Mouse (Mus musculus) urinary bladder, postnatal 36 days (tissue): ENCODE measurements around the gene Psg22.
A peak's percentile ranks its signal among the peaks of the same experiment; 100 is the strongest.
"Not testable (repeated sequence)": the region's sequence is repeated elsewhere in the genome, so short reads cannot be mapped to it uniquely, and the experiment has no call there.

Experiments used
- DNase-seq, 2 experiments: peaks; one replicate each; pipeline ENCODE4 v3.0.0; 2022; ENCODE audit warnings: low spot score in 2 of 2, mixed read lengths in 1 of 2

Psg22 gene

GRCm38 (mm10) chr7:18717790-18718189, at the start of gene Psg22:
TSS of gene Psg22 (plus strand) at chr7:18718090.
- no peak for DNase-seq

GRCm38 (mm10) chr7:18679772-18680171, 38.1 kb upstream of the Psg22 start:
- DNase-seq, result no peak

GRCm38 (mm10) chr7:18685586-18685985, 32.3 kb upstream of the Psg22 start:
- no peak for DNase-seq

GRCm38 (mm10) chr7:18686085-18686484, 31.8 kb upstream of the Psg22 start, which contains the start of gene Psg20:
TSS of gene Psg20 (minus strand) at chr7:18686185.
- no peak for DNase-seq

- DNase-seq, result not testable (repeated sequence)
Observed at GRCm38 (mm10) chr7:18710331-18710730, 7.6 kb upstream of the Psg22 start.

GRCm38 (mm10) chr7:18710846-18711245, 7.0 kb upstream of the Psg22 start:
- no peak for DNase-seq

GRCm38 (mm10) chr7:18715546-18715945, 2.3 kb upstream of the Psg22 start:
- no peak for DNase-seq

- DNase-seq, result no peak
Observed at GRCm38 (mm10) chr7:18724001-18724400, 6.1 kb downstream of the Psg22 start.

- DNase-seq, result not testable (repeated sequence)
Observed at GRCm38 (mm10) chr7:18725931-18726330, 8.0 kb downstream of the Psg22 start.

- no peak for DNase-seq
Observed at GRCm38 (mm10) chr7:18728391-18728790, 10.5 kb downstream of the Psg22 start.

- DNase-seq, result no peak
Observed at GRCm38 (mm10) chr7:18733111-18733510, 15.2 kb downstream of the Psg22 start.

- peak in 1 of 2 experiments; percentile 6 for DNase-seq
Observed at GRCm38 (mm10) chr7:18734451-18734850, 16.6 kb downstream of the Psg22 start.

GRCm38 (mm10) chr7:18746189-18746860, 28.4 kb downstream of the Psg22 start:
- DNase-seq, result peak in 1 of 2 experiments; percentile 12

- DNase-seq, result not testable (repeated sequence)
Observed at GRCm38 (mm10) chr7:18747420-18747819, 29.5 kb downstream of the Psg22 start.

- DNase-seq, result no peak
Observed at GRCm38 (mm10) chr7:18748994-18749895, 31.4 kb downstream of the Psg22 start.

GRCm38 (mm10) chr7:18749896-18750477, 32.1 kb downstream of the Psg22 start:
- peak; percentile 31 to 43 for DNase-seq

- not testable (repeated sequence) for DNase-seq
Observed at GRCm38 (mm10) chr7:18760152-18760551, 42.3 kb downstream of the Psg22 start.

- DNase-seq, result not testable (repeated sequence)
Observed at GRCm38 (mm10) chr7:18762885-18763284, 45.0 kb downstream of the Psg22 start.
